Mouse (Mus musculus) B cell, adult 67 days (primary cell): Measurements from ENCODE around the gene Plxna1. TPM values are rescaled to one million over a fixed set of nuclear protein-coding genes. Genes with fewer than 3 reads are reported as not detected.

Experiments
- total RNA-seq, 2 experiments: library from RNA; stranded (reverse); gene quantifications; 4 replicates each; pipeline ENCODE4 v1.2.4; 2023

The Plxna1 gene
- 10 to 100 TPM; 14.2 to 19.6 TPM for total RNA-seq

DNA sequence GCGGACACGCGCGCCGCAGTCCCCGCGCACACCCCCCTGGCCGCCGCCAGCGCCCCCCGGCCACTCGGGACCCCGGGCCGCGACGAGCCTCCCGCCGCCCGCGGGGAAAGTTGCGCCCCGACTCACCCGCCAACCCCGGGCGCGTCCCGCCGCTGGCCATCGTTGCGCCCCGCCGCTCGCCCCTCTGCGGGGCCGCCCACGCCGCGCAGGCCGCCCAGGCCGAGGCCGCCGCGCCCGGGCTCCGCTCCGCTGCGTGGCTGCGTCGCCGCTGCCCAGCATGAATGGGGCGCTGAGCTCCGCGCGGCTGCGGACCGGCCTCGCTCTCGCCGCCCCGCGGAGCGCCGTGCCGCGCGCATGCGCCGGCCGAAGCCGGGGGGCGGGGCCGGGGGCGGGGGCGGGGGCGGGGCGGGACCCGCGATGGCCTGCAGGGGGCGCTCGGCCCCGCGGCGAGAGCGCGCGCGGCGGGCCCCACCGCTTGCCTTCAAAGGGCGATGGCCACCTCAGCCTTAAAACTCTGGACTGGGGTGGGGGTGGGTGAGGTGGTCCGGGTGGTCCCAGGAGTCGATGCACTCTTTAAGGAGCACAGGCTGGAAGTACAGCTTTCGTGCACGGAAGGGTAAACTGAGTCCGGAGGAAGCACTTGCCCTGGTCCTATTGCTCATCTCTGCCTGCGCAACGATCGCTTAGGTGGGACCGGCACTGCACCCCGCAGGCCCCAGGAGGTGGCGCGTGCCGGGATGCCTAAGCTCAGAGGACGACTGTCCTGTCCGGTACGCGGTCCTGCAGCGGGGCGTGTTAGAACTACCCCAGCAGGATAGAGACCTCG, at the start of gene Plxna1:
Gene Plxna1 (minus strand): TSS at position 340 of the 826 bp plus-strand sequence.

Other genes starting within 250 kb of the Plxna1 start
- gene Chchd6, start 233.0 kb upstream of the Plxna1 start, total RNA-seq = 1 to 10 TPM; 2.6 to 3.9 TPM